Mouse (Mus musculus): Measurements from ENCODE around the gene Chtf18. TPM values are rescaled to one million over a fixed set of nuclear protein-coding genes. Genes with fewer than 3 reads are reported as not detected.

Gene Chtf18
- total and polyA plus RNA-seq, 2 experiments = 0.18 to 0.31 TPM

- Histone ChIP-seq H3K27me3 (ENCODE audit: control insufficient read depth, insufficient read depth, low read length) (peaks cover 10% of the 10 kb centered on the region; the same call in 1 of the 2 replicates), H3K4me3 (ENCODE audit: insufficient read depth, low read depth, low read length) (no peak within 1 kb of the TSS), H3K9ac (ENCODE audit: low read depth, low read length) (no peak within 1 kb of the TSS), H3K36me3 (ENCODE audit: control insufficient read depth, insufficient read depth, low read length) (no peaks in the 10 kb centered on the region), H3K27ac (replicated peaks; ENCODE audit: insufficient read depth, low read depth, low read length) (no peak within 1 kb of the TSS), H3K4me1 (ENCODE audit: control insufficient read depth, insufficient read depth, low read length) (no peaks in the 10 kb centered on the region), H3K79me2 (ENCODE audit: control insufficient read depth, insufficient read depth, low read length) (no peaks in the 10 kb centered on the region)
- 2% methylated on average over 45 of the region's 45 CpGs for WGBS
- DNase-seq (ENCODE audit: extremely low read depth, low read depth, low spot score) = no peak
- TF ChIP-seq POLR2A (IDR thresholded peaks at IDR 0.05; ENCODE audit: extremely low read depth, insufficient read depth, low read length) (no peak), CTCF (IDR thresholded peaks at IDR 0.05; ENCODE audit: low read depth, low read length) (no peak)
Observed at GRCm38 (mm10) chr17:25716711-25717637, 10.2 kb downstream of the Chtf18 start, which contains the start of gene Gng13. Gene Gng13, plus strand, starts transcription at chr17:25717171.

DNA sequence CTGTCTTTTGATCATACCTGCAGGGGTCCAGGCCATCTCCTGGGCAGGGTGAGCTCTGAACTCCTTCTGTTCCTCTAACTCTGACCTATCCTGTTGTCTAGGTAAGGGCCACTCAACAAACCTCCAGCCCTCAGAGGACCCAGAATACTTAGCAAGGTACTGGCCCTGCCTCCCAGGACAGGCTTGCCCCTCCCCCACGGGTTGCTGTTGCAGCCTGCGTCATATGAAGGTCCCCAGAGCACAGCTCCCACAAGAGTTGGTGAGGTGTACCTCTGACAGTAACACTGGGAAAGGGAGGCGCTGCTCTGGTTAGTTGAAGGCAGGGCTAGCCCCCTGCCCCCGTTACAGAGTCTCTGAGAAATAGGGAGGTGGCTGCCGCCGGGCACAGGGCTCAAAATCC lies 11.1 kb downstream of the Chtf18 start:
- Histone ChIP-seq H3K9ac (ENCODE audit: low read depth, low read length) (no peak overlapping the region), H3K27ac (replicated peaks; ENCODE audit: insufficient read depth, low read depth, low read length) (no peak overlapping the region), H3K4me3 (ENCODE audit: insufficient read depth, low read depth, low read length) (no peak overlapping the region), H3K36me3 (ENCODE audit: control insufficient read depth, insufficient read depth, low read length) (no peaks in the 10 kb centered on the region), H3K4me1 (ENCODE audit: control insufficient read depth, insufficient read depth, low read length) (no peaks in the 10 kb centered on the region), H3K27me3 (ENCODE audit: control insufficient read depth, insufficient read depth, low read length) (peaks cover 10% of the 10 kb centered on the region; the same call in 1 of the 2 replicates), H3K79me2 (ENCODE audit: control insufficient read depth, insufficient read depth, low read length) (no peaks in the 10 kb centered on the region)
- TF ChIP-seq POLR2A (IDR thresholded peaks at IDR 0.05; ENCODE audit: extremely low read depth, insufficient read depth, low read length) (no peak), CTCF (IDR thresholded peaks at IDR 0.05; ENCODE audit: low read depth, low read length) (no peak)
- WGBS = 17% methylated on average over 6 of the region's 6 CpGs
- no peak for DNase-seq (ENCODE audit: extremely low read depth, low read depth, low spot score)

- H3K36me3 ChIP-seq (ENCODE audit: control insufficient read depth, insufficient read depth, low read length) = no peaks in the 10 kb centered on the region
- DNase-seq (ENCODE audit: extremely low read depth, low read depth, low spot score) = no peak
- H3K4me3 ChIP-seq (ENCODE audit: insufficient read depth, low read depth, low read length) = no peak overlapping the region
- H3K79me2 ChIP-seq (ENCODE audit: control insufficient read depth, insufficient read depth, low read length) = no peaks in the 10 kb centered on the region
- no peak for TF ChIP-seq POLR2A (IDR thresholded peaks at IDR 0.05; ENCODE audit: extremely low read depth, insufficient read depth, low read length)
- TF ChIP-seq CTCF (IDR thresholded peaks at IDR 0.05; ENCODE audit: low read depth, low read length) = no peak
- H3K4me1 ChIP-seq (ENCODE audit: control insufficient read depth, insufficient read depth, low read length) = no peaks in the 10 kb centered on the region
- no peak overlapping the region for H3K9ac ChIP-seq (ENCODE audit: low read depth, low read length)
- no peak overlapping the region for H3K27ac ChIP-seq (replicated peaks; ENCODE audit: insufficient read depth, low read depth, low read length)
- peaks cover 10% of the 10 kb centered on the region; the same call in 1 of the 2 replicates for H3K27me3 ChIP-seq (ENCODE audit: control insufficient read depth, insufficient read depth, low read length)
- WGBS = 73% methylated on average over 3 of the region's 3 CpGs
Observed at GRCm38 (mm10) chr17:25715627-25716026, 11.6 kb downstream of the Chtf18 start.

DNA sequence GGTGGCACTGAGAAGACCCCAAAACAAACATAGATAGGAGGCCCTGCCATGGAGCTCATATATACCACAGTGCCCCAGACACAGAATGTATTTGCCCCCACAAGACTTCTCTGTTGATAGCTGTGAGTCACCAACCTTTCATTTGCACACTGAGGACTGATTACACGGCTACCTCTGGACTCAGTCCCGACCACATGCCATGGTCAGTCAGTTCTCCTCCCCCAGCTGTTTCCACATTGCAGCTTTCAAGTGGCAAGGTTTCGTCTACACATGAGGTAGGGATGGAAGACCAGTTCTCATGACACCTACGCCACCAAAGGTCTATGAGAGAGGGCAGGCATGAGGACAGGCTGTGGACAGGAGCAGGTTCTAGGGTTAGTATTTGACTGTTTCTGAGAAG lies 16.1 kb downstream of the Chtf18 start:
- TF ChIP-seq POLR2A (IDR thresholded peaks at IDR 0.05; ENCODE audit: extremely low read depth, insufficient read depth, low read length) (no peak), CTCF (IDR thresholded peaks at IDR 0.05; ENCODE audit: low read depth, low read length) (no peak)
- Histone ChIP-seq H3K9ac (ENCODE audit: low read depth, low read length) (no peak overlapping the region), H3K4me3 (ENCODE audit: insufficient read depth, low read depth, low read length) (no peak overlapping the region), H3K36me3 (ENCODE audit: control insufficient read depth, insufficient read depth, low read length) (no peaks in the 10 kb centered on the region), H3K27ac (replicated peaks; ENCODE audit: insufficient read depth, low read depth, low read length) (no peak overlapping the region), H3K4me1 (ENCODE audit: control insufficient read depth, insufficient read depth, low read length) (no peaks in the 10 kb centered on the region), H3K27me3 (ENCODE audit: control insufficient read depth, insufficient read depth, low read length) (0 out of 2 replicates have a peak, but pooled peaks cover 4% of the 10 kb centered on the region), H3K79me2 (ENCODE audit: control insufficient read depth, insufficient read depth, low read length) (no peaks in the 10 kb centered on the region)
- WGBS = 66% methylated on average over 4 of the region's 4 CpGs
- DNase-seq (ENCODE audit: extremely low read depth, low read depth, low spot score) = no peak

- TF ChIP-seq POLR2A (IDR thresholded peaks at IDR 0.05; ENCODE audit: extremely low read depth, insufficient read depth, low read length) (no peak), CTCF (IDR thresholded peaks at IDR 0.05; ENCODE audit: low read depth, low read length) (no peak)
- Histone ChIP-seq H3K4me1 (ENCODE audit: control insufficient read depth, insufficient read depth, low read length) (no peaks in the 10 kb centered on the region), H3K27ac (replicated peaks; ENCODE audit: insufficient read depth, low read depth, low read length) (no peak overlapping the region), H3K27me3 (ENCODE audit: control insufficient read depth, insufficient read depth, low read length) (no peaks in the 10 kb centered on the region), H3K4me3 (ENCODE audit: insufficient read depth, low read depth, low read length) (no peak overlapping the region), H3K36me3 (ENCODE audit: control insufficient read depth, insufficient read depth, low read length) (no peaks in the 10 kb centered on the region), H3K79me2 (ENCODE audit: control insufficient read depth, insufficient read depth, low read length) (no peaks in the 10 kb centered on the region), H3K9ac (ENCODE audit: low read depth, low read length) (no peak overlapping the region)
- 95% methylated on average over 2 of the region's 2 CpGs for WGBS
- DNase-seq (ENCODE audit: extremely low read depth, low read depth, low spot score) = no peak
Observed at GRCm38 (mm10) chr17:25709994-25710393, 17.2 kb downstream of the Chtf18 start.

Data from liver, adult 2 months (tissue).